Mouse (Mus musculus) forebrain, embryonic 15.5 days (tissue): ENCODE data around the gene Oas1a. TPM values are rescaled to one million over a fixed set of nuclear protein-coding genes. Genes with fewer than 3 reads are reported as not detected.
"Not testable (repeated sequence)": the region's sequence is repeated elsewhere in the genome, so short reads cannot be mapped to it uniquely, and the experiment has no call there.

Source experiments
- ATAC-seq: fragments of 200-750 bp; cut with Nextera tagmentation; replicated peaks from 2 replicates; pipeline ENCODE4 v1.8.0; 2017; ENCODE audit warnings: mild to moderate bottlenecking, moderate TSS enrichment, moderate library complexity
- H3K27ac ChIP-seq: fragments of 300-500 bp; sonication (generic); replicated peaks from 2 replicates; pipeline ENCODE4 v1.5.1; 2015; ENCODE audit warnings: mild to moderate bottlenecking, inconsistent platforms
- H3K27me3 ChIP-seq: fragments of 300-500 bp; sonication (generic); 2 replicates; pipeline ENCODE4 v1.6.1; 2015; ENCODE audit warnings: inconsistent platforms
- H3K36me3 ChIP-seq: fragments of 300-500 bp; sonication (generic); 2 replicates; pipeline ENCODE4 v1.6.1; 2015; ENCODE audit warnings: mild to moderate bottlenecking, inconsistent platforms
- H3K4me1 ChIP-seq: fragments of 300-500 bp; sonication (generic); 2 replicates; pipeline ENCODE4 v1.6.1; 2015; ENCODE audit warnings: inconsistent platforms
- H3K4me2 ChIP-seq: fragments of 300-500 bp; sonication (generic); replicated peaks from 2 replicates; pipeline ENCODE4 v1.6.1; 2015; ENCODE audit warnings: mild to moderate bottlenecking, inconsistent platforms
- H3K4me3 ChIP-seq: fragments of 300-500 bp; sonication (generic); 2 replicates; pipeline ENCODE4 v1.5.1; 2015; ENCODE audit warnings: mild to moderate bottlenecking, inconsistent platforms
- H3K9ac ChIP-seq: fragments of 300-500 bp; sonication (generic); replicated peaks from 2 replicates; pipeline ENCODE4 v1.6.1; 2015; ENCODE audit warnings: mild to moderate bottlenecking, inconsistent platforms
- H3K9me3 ChIP-seq: fragments of 300-500 bp; sonication (generic); 2 replicates; pipeline ENCODE4 v1.6.1; 2016; ENCODE audit warnings: inconsistent platforms
- WGBS: fragments of 180-500 bp; shearing (Covaris S2); methylation state at CpG from one replicate; pipeline ENCODE4 v1.1.7; 2015; ENCODE audit warnings: mixed read lengths; 5-methylcytosine and 5-hydroxymethylcytosine counted together
- polyA plus RNA-seq: library from polyadenylated mRNA; unstranded; fragments of >200 nt; fragmentation: Nextera tagmentation; extraction: Ambion mirVana; gene quantifications from 2 replicates; pipeline ENCODE4 v1.2.1, GENCODE M21; 2015

The Oas1a gene
- polyA plus RNA-seq, 1 experiment from 2014 or later: 0.45 TPM

DNA sequence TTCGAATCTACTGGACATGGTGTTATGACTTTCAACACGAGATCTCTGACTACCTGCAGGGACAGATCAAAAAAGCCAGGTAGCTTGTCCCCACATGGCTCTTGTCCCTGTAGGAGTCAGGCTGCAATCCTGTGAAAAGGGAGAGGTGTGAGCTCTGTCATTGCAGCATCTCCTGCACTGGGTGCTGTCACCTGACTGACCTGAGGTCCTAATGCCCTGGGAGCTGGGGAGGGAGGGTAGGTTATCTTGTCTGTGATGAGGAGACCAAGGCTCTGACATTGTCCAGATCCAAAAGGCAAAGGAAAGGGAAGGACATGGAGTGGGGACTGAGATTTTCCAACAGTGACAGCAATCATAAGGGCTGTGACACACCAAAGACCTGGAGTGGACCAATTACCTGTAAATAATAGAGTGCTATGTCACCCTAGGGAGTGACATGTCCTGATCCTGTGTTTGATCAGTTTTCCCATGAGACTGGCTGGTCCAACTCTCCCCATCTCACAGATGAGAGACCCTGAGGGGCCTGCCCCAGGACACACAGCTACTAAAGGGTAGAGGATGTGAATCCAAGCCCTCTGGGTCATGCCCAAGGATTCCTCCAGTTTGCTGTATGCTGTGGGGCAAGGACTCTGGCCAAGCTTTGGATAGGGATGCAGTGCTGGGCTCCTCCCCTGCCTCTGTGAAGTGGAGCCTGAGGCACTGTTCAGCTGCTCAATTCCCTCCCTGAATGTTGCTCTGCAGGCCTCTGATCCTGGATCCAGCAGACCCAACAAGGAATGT is 12.0 kb upstream of the Oas1a start:
- H3K27ac ChIP-seq, H3K4me3 ChIP-seq, H3K9me3 ChIP-seq, H3K4me1 ChIP-seq, H3K9ac ChIP-seq, ATAC-seq, H3K27me3 ChIP-seq, H3K36me3 ChIP-seq, H3K4me2 ChIP-seq: not testable (repeated sequence)
- WGBS: 71% methylated on average over 2 of the region's 2 CpGs

DNA sequence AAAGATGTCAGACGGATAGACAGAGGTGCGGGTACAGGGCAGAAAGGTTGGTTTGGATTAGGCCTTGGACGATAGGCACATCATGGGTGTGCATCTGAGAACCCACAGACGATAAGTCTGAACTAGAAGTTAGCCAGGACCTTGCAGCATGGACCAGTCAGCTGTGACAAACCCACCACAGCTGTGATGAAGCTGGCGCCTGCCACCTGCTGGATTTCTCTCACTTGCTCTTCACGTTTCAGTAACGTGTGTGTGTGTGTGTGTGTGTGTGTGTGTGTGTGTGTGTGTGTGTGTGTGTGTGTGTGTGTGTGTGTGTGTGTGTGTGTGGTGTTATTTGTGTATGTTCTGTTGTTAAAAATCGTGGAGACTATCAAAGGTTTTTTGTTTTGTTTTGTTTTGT is 6.9 kb upstream of the Oas1a start, which contains the start of gene Oas1d:
Oas1d (plus strand) TSS at position 333 of the 400 bp plus-strand sequence.
- not testable (repeated sequence) for H3K4me1 ChIP-seq, ATAC-seq, H3K9ac ChIP-seq, H3K27ac ChIP-seq, H3K4me2 ChIP-seq, H3K4me3 ChIP-seq, H3K36me3 ChIP-seq, H3K9me3 ChIP-seq, H3K27me3 ChIP-seq
- 42% methylated on average over 8 of the region's 8 CpGs for WGBS

GRCm38 (mm10) chr5:120908196-120908920 is 1.0 kb upstream of the Oas1a start:
- no peaks in the 10 kb centered on the region for H3K27me3 ChIP-seq
- H3K9me3 ChIP-seq: no peaks in the 10 kb centered on the region
- H3K36me3 ChIP-seq: no peaks in the 10 kb centered on the region
- H3K4me3 ChIP-seq: no peak overlapping the region
- no peak for ATAC-seq
- 56% methylated on average over 7 of the region's 7 CpGs for WGBS
- H3K9ac ChIP-seq: no peak overlapping the region
- H3K4me1 ChIP-seq: no peaks in the 10 kb centered on the region
- H3K27ac ChIP-seq: no peak overlapping the region
- no peak overlapping the region for H3K4me2 ChIP-seq

DNA sequence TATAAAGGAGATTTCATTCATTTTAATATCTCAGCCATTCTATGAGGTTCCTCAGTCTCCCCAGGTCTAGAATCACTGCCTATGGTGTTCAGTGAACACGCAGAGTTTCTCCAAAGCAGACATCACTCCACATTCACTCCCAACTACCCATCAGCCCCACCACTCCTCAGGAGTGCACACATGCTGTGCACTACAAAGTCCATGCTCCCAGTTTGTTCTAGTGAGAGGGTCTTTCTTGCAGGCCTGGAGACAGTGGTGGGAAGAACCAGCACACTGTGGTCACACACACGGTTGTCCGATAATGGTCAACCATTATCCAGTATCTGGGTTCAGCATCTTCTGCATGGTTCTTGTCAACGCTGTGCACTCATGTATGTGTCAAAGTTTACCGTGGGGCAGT is 5.3 kb downstream of the Oas1a start:
- no peak overlapping the region for H3K27ac ChIP-seq
- H3K36me3 ChIP-seq: no peaks in the 10 kb centered on the region
- no peak overlapping the region for H3K4me3 ChIP-seq
- ATAC-seq: no peak
- no peaks in the 10 kb centered on the region for H3K27me3 ChIP-seq
- H3K4me2 ChIP-seq: no peak overlapping the region
- H3K4me1 ChIP-seq: no peaks in the 10 kb centered on the region
- H3K9ac ChIP-seq: no peak overlapping the region
- 90% methylated on average over 5 of the region's 5 CpGs for WGBS
- no peaks in the 10 kb centered on the region for H3K9me3 ChIP-seq

GRCm38 (mm10) chr5:120900666-120901065 is 6.7 kb downstream of the Oas1a start:
- no peak overlapping the region for H3K4me3 ChIP-seq
- no peaks in the 10 kb centered on the region for H3K27me3 ChIP-seq
- H3K36me3 ChIP-seq: no peaks in the 10 kb centered on the region
- no peaks in the 10 kb centered on the region for H3K4me1 ChIP-seq
- no peak for ATAC-seq
- H3K4me2 ChIP-seq: no peak overlapping the region
- H3K9ac ChIP-seq: no peak overlapping the region
- WGBS: 61% methylated on average over 1 of the region's 1 CpGs
- H3K9me3 ChIP-seq: no peaks in the 10 kb centered on the region
- no peak overlapping the region for H3K27ac ChIP-seq

GRCm38 (mm10) chr5:120898726-120899125 is 8.6 kb downstream of the Oas1a start:
- H3K27ac ChIP-seq: no peak overlapping the region
- H3K9me3 ChIP-seq: no peaks in the 10 kb centered on the region
- no peak overlapping the region for H3K4me3 ChIP-seq
- no peak for ATAC-seq
- H3K4me2 ChIP-seq: no peak overlapping the region
- no peaks in the 10 kb centered on the region for H3K4me1 ChIP-seq
- H3K36me3 ChIP-seq: no peaks in the 10 kb centered on the region
- no peak overlapping the region for H3K9ac ChIP-seq
- H3K27me3 ChIP-seq: no peaks in the 10 kb centered on the region

DNA sequence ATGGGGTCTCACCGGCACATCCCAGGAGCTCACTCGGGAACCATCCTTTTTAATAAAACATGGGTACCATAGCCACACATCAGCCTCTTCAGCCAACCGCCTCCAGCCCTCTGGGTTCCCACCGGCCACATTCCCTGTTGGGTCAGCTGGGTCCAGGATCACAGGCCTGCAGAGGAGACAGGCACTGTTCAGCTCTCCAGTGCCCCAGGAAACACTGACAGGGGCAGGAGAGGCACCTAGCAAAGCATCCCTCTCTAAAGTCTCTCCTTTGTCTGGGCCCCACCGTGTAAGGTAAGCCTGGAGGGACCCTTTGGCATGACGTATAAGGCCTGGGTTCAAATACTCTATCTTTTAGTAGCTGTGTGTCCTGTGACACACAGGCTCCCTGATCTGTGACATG is 9.0 kb downstream of the Oas1a start:
- H3K36me3 ChIP-seq: no peaks in the 10 kb centered on the region
- ATAC-seq: no peak
- no peaks in the 10 kb centered on the region for H3K9me3 ChIP-seq
- no peak overlapping the region for H3K4me2 ChIP-seq
- H3K27ac ChIP-seq: no peak overlapping the region
- H3K4me3 ChIP-seq: no peak overlapping the region
- H3K27me3 ChIP-seq: no peaks in the 10 kb centered on the region
- 85% methylated on average over 6 of the region's 6 CpGs for WGBS
- no peaks in the 10 kb centered on the region for H3K4me1 ChIP-seq
- no peak overlapping the region for H3K9ac ChIP-seq

GRCm38 (mm10) chr5:120895231-120895900 is 12.0 kb downstream of the Oas1a start:
- no peaks in the 10 kb centered on the region for H3K9me3 ChIP-seq
- no peak for ATAC-seq
- no peak overlapping the region for H3K4me3 ChIP-seq
- no peaks in the 10 kb centered on the region for H3K27me3 ChIP-seq
- no peak overlapping the region for H3K27ac ChIP-seq
- H3K36me3 ChIP-seq: no peaks in the 10 kb centered on the region
- 88% methylated on average over 11 of the region's 11 CpGs for WGBS
- H3K4me1 ChIP-seq: no peaks in the 10 kb centered on the region
- H3K4me2 ChIP-seq: no peak overlapping the region
- no peak overlapping the region for H3K9ac ChIP-seq

GRCm38 (mm10) chr5:120894692-120895091 is 12.6 kb downstream of the Oas1a start:
- ATAC-seq, H3K4me3 ChIP-seq, H3K4me2 ChIP-seq, H3K4me1 ChIP-seq, H3K27me3 ChIP-seq, H3K36me3 ChIP-seq, H3K9ac ChIP-seq, H3K9me3 ChIP-seq, H3K27ac ChIP-seq: not testable (repeated sequence)
- WGBS: 88% methylated on average over 2 of the region's 2 CpGs

GRCm38 (mm10) chr5:120893866-120894265 is 13.5 kb downstream of the Oas1a start:
- H3K9me3 ChIP-seq, H3K4me3 ChIP-seq, H3K4me1 ChIP-seq, H3K27me3 ChIP-seq, H3K4me2 ChIP-seq, H3K36me3 ChIP-seq, H3K9ac ChIP-seq, ATAC-seq, H3K27ac ChIP-seq: not testable (repeated sequence)
- WGBS: 93% methylated on average over 4 of the region's 4 CpGs

- Histone ChIP-seq H3K27ac (no peak overlapping the region), H3K4me3 (no peak overlapping the region), H3K4me1 (no peaks in the 10 kb centered on the region), H3K36me3 (no peaks in the 10 kb centered on the region), H3K9ac (no peak overlapping the region), H3K27me3 (no peaks in the 10 kb centered on the region), H3K4me2 (no peak overlapping the region), H3K9me3 (no peaks in the 10 kb centered on the region)
- WGBS: 72% methylated on average over 2 of the region's 2 CpGs
- no peak for ATAC-seq
Observed at GRCm38 (mm10) chr5:120892243-120892660, 15.1 kb downstream of the Oas1a start.

DNA sequence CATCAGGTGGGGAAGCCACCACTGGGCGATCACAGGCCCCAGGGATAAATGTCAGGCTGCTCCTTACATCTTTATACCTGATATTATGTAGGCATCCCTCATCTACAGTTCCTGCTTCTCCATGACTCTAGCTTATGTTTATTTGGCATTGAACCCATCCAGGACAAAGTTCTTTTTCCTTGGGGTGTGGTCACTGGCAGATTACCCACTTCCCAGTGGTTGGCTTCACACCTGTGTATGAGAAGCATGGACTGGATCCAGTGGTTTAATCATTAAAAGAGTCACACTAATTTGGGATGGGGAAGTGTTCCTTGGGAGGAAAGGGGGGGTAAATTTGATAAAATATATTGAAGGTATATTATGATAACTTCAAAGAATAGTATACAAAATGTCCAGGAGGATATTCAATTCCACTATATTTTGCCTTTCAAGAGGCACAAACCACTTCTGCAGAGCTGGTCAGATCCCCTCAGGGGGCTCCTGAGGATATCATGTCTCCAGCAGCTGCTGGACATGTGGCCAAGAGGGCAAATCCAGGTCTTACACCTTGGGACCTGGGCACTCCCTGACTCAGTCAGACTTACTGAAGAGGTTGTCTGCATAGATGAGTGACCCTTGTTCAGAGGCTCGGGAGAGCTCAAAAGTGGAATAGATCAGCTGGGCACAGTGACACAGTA is 15.6 kb downstream of the Oas1a start:
- not testable (repeated sequence) for H3K9ac ChIP-seq, H3K4me1 ChIP-seq, H3K27me3 ChIP-seq, ATAC-seq, H3K4me3 ChIP-seq, H3K9me3 ChIP-seq, H3K27ac ChIP-seq, H3K4me2 ChIP-seq, H3K36me3 ChIP-seq
- 84% methylated on average over 2 of the region's 2 CpGs for WGBS
